Mouse (Mus musculus): ENCODE measurements around the gene Rab37.

Rab37 gene

DNA sequence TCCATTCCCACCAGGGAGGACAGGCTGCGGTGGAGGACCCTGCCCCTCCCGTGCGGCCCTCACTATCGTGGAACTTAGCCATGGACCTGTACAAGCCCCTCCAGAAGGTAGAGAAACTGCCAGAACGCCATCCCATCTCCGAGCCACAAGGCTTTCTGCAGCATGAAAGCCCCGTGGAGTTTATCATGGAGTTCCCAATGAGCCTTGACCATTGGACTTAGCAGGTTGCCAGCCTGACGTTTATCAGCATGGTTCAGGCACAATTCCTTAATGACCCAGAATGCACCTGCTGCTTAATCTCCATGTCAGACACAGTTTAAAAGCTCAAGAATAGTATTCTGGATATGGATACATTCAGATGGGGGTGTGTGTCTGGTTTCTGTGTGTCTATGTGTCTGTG is 6.2 kb upstream of the Rab37 start:
- DNase-seq (ENCODE audit: low read depth, low spot score), result no peak

GRCm38 (mm10) chr11:115086213-115086612 is 5.0 kb upstream of the Rab37 start:
- no peak for DNase-seq (ENCODE audit: low read depth, low spot score)

GRCm38 (mm10) chr11:115089853-115090252 is 1.4 kb upstream of the Rab37 start:
- peak; percentile 62 for DNase-seq (ENCODE audit: low read depth, low spot score)

- DNase-seq (ENCODE audit: low read depth, low spot score), result no peak
Measured at GRCm38 (mm10) chr11:115092140-115092539, 909 bp downstream of the Rab37 start.

DNA sequence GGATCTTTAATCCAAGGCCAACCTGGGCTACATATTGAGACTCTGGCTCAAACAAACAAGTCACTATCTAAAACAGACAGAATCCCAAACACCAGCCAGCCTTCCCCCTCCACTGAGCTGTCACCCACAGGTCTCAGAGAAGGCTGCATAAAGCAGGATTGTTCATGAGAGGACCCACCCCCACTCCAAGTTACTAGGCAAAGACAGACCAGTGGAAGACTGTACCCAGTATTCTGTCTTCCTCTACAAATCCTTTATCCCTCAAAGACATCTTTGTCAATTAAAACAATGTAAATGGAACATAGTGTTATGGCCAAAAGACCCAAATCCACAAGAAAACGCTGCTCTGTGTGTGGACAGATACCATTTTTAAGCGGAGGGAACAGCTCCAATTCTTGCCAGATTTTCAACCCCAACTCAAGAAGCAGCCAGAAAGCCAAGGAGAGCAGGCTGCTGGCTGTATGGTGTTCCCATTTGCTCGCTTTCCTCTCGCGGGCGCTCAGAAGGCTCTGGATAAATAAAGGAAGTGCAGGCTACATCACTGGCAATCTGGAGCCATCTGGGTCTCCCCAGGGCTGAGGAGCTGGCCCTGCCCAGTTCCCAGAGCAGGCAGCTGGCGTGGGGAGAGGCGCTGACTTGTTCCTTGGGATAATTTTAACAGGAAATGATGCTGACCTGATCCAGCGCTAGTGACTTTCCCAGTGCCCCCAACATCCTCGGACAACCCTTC is 7.1 kb downstream of the Rab37 start:
- no peak for DNase-seq (ENCODE audit: low read depth, low spot score)

- peak; percentile 52 for DNase-seq (ENCODE audit: low read depth, low spot score)
Measured at GRCm38 (mm10) chr11:115099241-115099840, 8.1 kb downstream of the Rab37 start.

GRCm38 (mm10) chr11:115100032-115100621 is 8.9 kb downstream of the Rab37 start:
- DNase-seq (ENCODE audit: low read depth, low spot score), result no peak

- DNase-seq (ENCODE audit: low read depth, low spot score), result no peak
Measured at GRCm38 (mm10) chr11:115100741-115101140, 9.5 kb downstream of the Rab37 start.

DNA sequence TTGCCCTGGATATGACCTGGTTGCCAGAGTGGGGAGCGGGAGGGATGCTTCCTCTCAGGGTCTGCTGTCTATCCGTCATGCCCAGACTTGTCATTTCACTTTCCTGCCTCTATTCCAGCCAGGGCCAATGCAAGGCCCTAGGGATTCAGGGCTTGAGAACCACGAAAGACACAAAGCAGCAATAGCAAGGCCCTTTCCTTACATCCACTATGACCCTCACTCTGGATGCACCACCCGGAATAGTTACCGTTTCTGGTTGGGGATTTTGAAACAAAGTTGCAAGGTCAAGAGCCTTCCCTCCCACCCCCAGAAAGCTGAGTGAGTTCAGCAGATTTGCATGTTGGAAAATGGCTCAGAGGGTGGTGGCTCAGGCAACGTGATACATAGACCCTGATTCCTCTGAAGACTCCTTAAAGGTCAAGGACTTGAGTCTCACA is 10.4 kb downstream of the Rab37 start:
- DNase-seq (ENCODE audit: low read depth, low spot score), result peak; percentile 76

DNA sequence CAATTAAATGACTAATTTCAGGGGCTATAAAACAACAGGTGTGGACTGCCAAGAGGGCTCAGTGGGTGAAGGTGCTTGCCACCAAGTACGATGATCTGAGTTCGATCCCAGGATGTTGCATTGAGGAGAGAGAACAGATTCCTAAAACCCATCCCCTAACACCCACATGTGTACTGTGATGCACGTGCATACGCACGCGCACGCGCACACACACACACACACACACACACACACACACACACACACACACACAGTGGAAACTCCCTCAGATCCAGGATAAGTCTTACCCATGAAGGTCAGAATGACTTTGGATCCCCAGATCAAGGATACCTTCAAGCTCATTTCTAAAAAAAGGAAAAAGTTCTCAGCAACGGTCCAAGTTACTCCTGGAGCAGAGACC is 10.9 kb downstream of the Rab37 start:
- no peak for DNase-seq (ENCODE audit: low read depth, low spot score)

- DNase-seq (ENCODE audit: low read depth, low spot score), result peak; percentile 100
Measured at GRCm38 (mm10) chr11:115103470-115104413, 12.5 kb downstream of the Rab37 start.

DNA sequence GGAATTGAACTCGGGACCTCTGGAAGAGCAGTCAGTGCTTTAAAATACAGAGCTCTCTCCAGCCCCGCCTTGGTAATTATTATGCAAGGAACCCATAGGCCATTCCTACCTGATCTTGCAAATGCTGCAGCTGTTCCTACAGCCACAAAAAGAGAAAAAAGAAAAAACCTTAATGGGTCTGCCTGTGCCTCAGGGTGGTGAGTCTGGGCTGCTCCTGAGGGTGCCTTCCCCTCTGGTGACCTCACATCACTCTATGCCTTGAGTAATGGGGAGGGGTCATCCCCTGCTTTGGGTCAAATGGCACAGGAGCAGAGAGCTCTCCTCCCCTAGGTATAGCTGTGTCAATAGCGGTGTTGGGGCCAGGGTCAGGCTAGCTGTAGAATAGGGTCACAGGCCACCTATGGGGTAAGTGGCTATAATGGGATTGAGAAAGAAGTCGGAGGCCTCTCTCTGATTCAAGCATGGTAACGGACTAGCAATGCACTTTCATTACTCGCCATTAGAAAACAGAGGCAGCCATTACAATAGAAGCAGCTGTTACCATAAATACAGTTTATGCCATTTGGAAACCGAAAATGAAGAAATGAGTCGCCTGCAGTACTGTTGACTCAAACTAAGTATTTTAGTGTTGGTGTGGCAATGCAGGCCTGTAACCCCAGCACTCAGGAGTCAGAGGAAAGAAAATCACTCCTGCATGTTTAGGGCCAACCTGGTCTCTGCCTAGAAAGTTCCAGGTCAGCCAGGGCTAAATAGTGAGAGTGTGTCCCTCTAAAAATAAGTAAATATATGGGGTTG is 13.7 kb downstream of the Rab37 start:
- DNase-seq (ENCODE audit: low read depth, low spot score), result peak; percentile 17

- no peak for DNase-seq (ENCODE audit: low read depth, low spot score)
Measured at GRCm38 (mm10) chr11:115106638-115107037, 15.4 kb downstream of the Rab37 start.

- DNase-seq (ENCODE audit: low read depth, low spot score), result peak; percentile 21
Measured at GRCm38 (mm10) chr11:115107403-115107916, 16.2 kb downstream of the Rab37 start.

GRCm38 (mm10) chr11:115108176-115108575 is 16.9 kb downstream of the Rab37 start:
- no peak for DNase-seq (ENCODE audit: low read depth, low spot score)

DNA sequence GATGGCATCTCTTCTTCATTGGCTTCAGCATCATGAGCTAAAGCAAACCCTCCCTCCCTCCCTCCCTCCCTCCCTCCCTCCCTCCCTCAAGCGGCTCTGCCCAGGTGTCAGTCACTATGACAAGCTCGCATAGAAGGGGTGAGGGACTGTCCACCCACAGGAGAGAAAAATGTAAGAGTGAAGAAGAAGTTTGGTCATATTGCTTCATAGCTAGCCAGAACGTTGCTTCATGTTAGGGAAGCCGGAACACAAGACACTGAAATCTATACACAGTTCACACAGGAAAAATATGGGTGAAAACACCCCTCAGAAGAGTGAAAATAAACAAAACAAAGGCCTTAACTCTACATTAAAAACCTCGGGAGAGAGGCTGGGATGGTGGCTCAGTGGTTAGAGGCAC is 19.0 kb downstream of the Rab37 start:
- DNase-seq (ENCODE audit: low read depth, low spot score), result no peak

- DNase-seq (ENCODE audit: low read depth, low spot score), result no peak
Measured at GRCm38 (mm10) chr11:115112196-115112595, 21.0 kb downstream of the Rab37 start.

DNA sequence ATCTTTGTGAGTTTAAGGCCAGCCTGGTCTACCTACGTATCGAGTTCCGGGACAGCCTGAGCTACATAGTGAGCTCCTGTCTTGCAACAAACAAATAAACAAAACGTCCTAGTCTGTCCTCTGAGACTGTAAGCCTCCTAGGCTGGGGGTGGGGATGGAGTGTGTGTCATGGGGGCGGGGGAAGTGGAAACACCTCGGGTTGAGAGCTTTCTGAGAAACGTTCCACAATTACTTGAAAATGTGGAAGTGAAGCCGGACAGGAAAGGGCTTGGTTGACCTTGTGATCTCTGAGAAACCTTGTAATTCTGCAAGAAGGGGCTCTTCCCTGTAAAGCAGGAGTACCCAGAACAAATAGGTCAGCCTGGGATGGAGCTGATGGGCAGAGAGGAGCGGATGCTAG is 28.2 kb downstream of the Rab37 start:
- no peak for DNase-seq (ENCODE audit: low read depth, low spot score)

- no peak for DNase-seq (ENCODE audit: low read depth, low spot score)
Measured at GRCm38 (mm10) chr11:115128483-115128882, 37.3 kb downstream of the Rab37 start.

DNA sequence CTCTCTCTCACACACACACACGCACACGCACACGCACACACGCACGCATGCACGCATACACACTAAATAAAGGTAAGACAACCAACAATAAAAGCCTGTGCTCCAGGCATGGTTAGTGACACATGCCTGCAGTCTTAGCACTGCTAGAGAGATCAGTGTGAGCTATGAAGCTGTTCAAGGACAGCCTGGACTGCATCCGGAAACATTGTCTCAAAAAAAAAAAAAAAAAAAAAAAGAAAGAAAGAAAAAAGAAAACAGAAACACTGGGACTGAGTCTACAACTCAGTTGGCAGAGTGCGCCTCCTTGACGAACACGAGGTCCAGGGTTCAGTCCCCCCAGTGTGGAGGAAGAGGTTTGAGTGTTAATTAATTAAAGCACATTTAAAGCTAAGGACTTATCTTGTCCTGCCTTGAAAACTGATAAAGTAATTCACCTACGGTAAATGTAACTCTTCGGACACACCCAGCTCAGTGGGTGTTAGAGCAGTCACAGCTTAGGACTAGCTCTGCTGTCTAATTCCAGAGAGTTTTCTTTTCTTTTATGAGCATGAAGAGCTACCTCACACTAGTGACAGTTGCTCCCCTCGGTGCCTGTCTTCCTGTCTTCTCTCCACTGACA is 38.4 kb downstream of the Rab37 start:
- no peak for DNase-seq (ENCODE audit: low read depth, low spot score)

All from R1 (cell line).